Mouse (Mus musculus) heart, adult 2 months (tissue): ENCODE results near the gene BC107364. TPM values are rescaled to one million over a fixed set of nuclear protein-coding genes. Genes with fewer than 3 reads are reported as not detected.
"Not testable (repeated sequence)": the region's sequence is repeated elsewhere in the genome, so short reads cannot be mapped to it uniquely, and the experiment has no call there.

ENCODE experiments used
- DNase-seq, 2 experiments: peaks; one replicate each; pipeline ENCODE4 v3.0.0; 2021
- H3K27ac ChIP-seq: fragments of 200-600 bp; 2 replicates; pipeline ENCODE4 v1.8.1; 2022
- H3K27me3 ChIP-seq: fragments of 200-500 bp; 2 replicates; pipeline ENCODE4 v1.6.1; 2012; ENCODE audit warnings: mild to moderate bottlenecking, low read length, inconsistent platforms, mixed read lengths; ENCODE audit not compliant: control insufficient read depth, insufficient read depth
- H3K36me3 ChIP-seq: fragments of 200-500 bp; 2 replicates; pipeline ENCODE4 v1.6.1; 2012; ENCODE audit warnings: low read length, inconsistent platforms; ENCODE audit not compliant: control insufficient read depth, insufficient read depth
- H3K4me1 ChIP-seq: fragments of 200-500 bp; 2 replicates; pipeline ENCODE4 v1.6.1; 2011; ENCODE audit warnings: low read length; ENCODE audit not compliant: control insufficient read depth, insufficient read depth
- H3K4me3 ChIP-seq: fragments of 200-600 bp; 2 replicates; pipeline ENCODE4 v1.8.1; 2022
- H3K79me2 ChIP-seq: fragments of 200-500 bp; replicated peaks from 2 replicates; pipeline ENCODE4 v1.6.1; 2012; ENCODE audit warnings: mild to moderate bottlenecking, inconsistent platforms, low read length, moderate library complexity, mixed read lengths; ENCODE audit not compliant: control insufficient read depth, insufficient read depth
- H3K9ac ChIP-seq: fragments of 200-500 bp; 2 replicates; pipeline ENCODE4 v1.6.1; 2012; ENCODE audit warnings: low read depth, mild to moderate bottlenecking, control low read depth, inconsistent platforms, low read length, mixed read lengths
- CTCF ChIP-seq: fragments of 200-600 bp; IDR thresholded peaks from 2 replicates; pipeline ENCODE4 v1.8.1; 2022; ENCODE audit warnings: antibody characterized with exemption, mild to moderate bottlenecking, moderate library complexity
- EP300 ChIP-seq: fragments of 200-500 bp; IDR thresholded peaks from 2 replicates; pipeline ENCODE4 v1.6.1; 2011; ENCODE audit warnings: low read depth, low read length, control low read depth; ENCODE audit not compliant: insufficient read depth
- POLR2A ChIP-seq: fragments of 200-500 bp; IDR thresholded peaks from 2 replicates; pipeline ENCODE4 v1.6.1; 2011; ENCODE audit warnings: mild to moderate bottlenecking, low read depth, low read length, control low read depth; ENCODE audit not compliant: insufficient read depth
- WGBS: fragments of 180-500 bp; shearing (Covaris S2); methylation state at CpG from one replicate; pipeline ENCODE4 v1.1.7; 2018; 5-methylcytosine and 5-hydroxymethylcytosine counted together
- intact Hi-C: fragments of 180-260 bp; cut with DNase I; formaldehyde crosslinking; loops from one replicate; pipeline ENCODE4 v1.15.1; 2025
- polyA plus RNA-seq: library from polyadenylated mRNA; depleted of rRNA; stranded (reverse); fragments of >200 nt; gene quantifications from 2 replicates; pipeline ENCODE4 v1.2.3, GENCODE M21; 2012
- total RNA-seq, 2 experiments: library from RNA; stranded (reverse); gene quantifications; 2 replicates each; pipeline ENCODE4 v1.2.3; 2021

Gene BC107364
- total and polyA plus RNA-seq, 3 experiments, result not detected

- under 1% methylated on average over 9 of the region's 31 CpGs for WGBS
- H3K4me1 ChIP-seq, H3K79me2 ChIP-seq, H3K4me3 ChIP-seq, H3K36me3 ChIP-seq, intact Hi-C loops, H3K27me3 ChIP-seq: not testable (repeated sequence)
- Histone ChIP-seq H3K9ac (peak overlapping the region; percentile 67), H3K27ac (peak overlapping the region; percentile 81)
- peak; percentile 42; the same call in 1 of the 2 replicates for TF ChIP-seq POLR2A
- peak in 1 of 2 experiments; percentile 37 for DNase-seq
These were observed 37.0 kb upstream of the BC107364 start for GRCm38 (mm10) chr3:96488907-96489629.

GRCm38 (mm10) chr3:96488290-96488906 lies 36.3 kb upstream of the BC107364 start:
- peak overlapping the region; percentile 63 for H3K9ac ChIP-seq
- H3K4me1 ChIP-seq, intact Hi-C loops, DNase-seq, H3K27me3 ChIP-seq, H3K79me2 ChIP-seq, H3K36me3 ChIP-seq: not testable (repeated sequence)
- peak overlapping the region; percentile 66 for H3K4me3 ChIP-seq
- 0% methylated on average over 2 of the region's 55 CpGs for WGBS
- H3K27ac ChIP-seq, result peak overlapping the region; percentile 91

GRCm38 (mm10) chr3:96487596-96488289 lies 35.6 kb upstream of the BC107364 start:
- H3K27me3 ChIP-seq, result no peaks in the 10 kb centered on the region
- no peaks in the 10 kb centered on the region for H3K4me1 ChIP-seq
- peak overlapping the region; percentile 66 for H3K4me3 ChIP-seq
- H3K36me3 ChIP-seq, result peaks cover 3% of the 10 kb centered on the region
- peak overlapping the region; percentile 63 for H3K9ac ChIP-seq
- intact Hi-C loops, result no loop called here
- 3% methylated on average over 26 of the region's 26 CpGs for WGBS
- TF ChIP-seq CTCF (peak; percentile 51), EP300 (no peak)
- no peaks in the 10 kb centered on the region for H3K79me2 ChIP-seq
- DNase-seq, result peak; percentile 45 to 51
- peak overlapping the region; percentile 91 for H3K27ac ChIP-seq

GRCm38 (mm10) chr3:96486828-96487559 lies 34.9 kb upstream of the BC107364 start:
- H3K9ac ChIP-seq, result 0 out of 2 replicates have a peak overlapping the region, but pooled peaks have one; percentile 51
- H3K36me3 ChIP-seq, H3K4me1 ChIP-seq, H3K27me3 ChIP-seq, H3K79me2 ChIP-seq, DNase-seq, intact Hi-C loops: not testable (repeated sequence)
- WGBS, result 4% methylated on average over 9 of the region's 38 CpGs
- peak overlapping the region; percentile 91 for H3K27ac ChIP-seq
- H3K4me3 ChIP-seq, result peak overlapping the region; percentile 66

- H3K4me1 ChIP-seq, H3K9ac ChIP-seq, H3K36me3 ChIP-seq, H3K4me3 ChIP-seq, H3K79me2 ChIP-seq, H3K27me3 ChIP-seq, intact Hi-C loops: not testable (repeated sequence)
- peak in 1 of 2 experiments; percentile 29 for DNase-seq
- H3K27ac ChIP-seq, result peak overlapping the region; percentile 53; the same call in 1 of the 2 replicates
- WGBS, result 1% methylated on average over 4 of the region's 34 CpGs
These were observed 34.1 kb upstream of the BC107364 start for GRCm38 (mm10) chr3:96486064-96486827.
